Mouse (Mus musculus): ENCODE data around the gene Wdr4. TPM values are rescaled to one million over a fixed set of nuclear protein-coding genes. Genes with fewer than 3 reads are reported as not detected.

Wdr4 gene
- polyA plus RNA-seq, 1 experiment from 2014 or later: 33.8 TPM

DNA sequence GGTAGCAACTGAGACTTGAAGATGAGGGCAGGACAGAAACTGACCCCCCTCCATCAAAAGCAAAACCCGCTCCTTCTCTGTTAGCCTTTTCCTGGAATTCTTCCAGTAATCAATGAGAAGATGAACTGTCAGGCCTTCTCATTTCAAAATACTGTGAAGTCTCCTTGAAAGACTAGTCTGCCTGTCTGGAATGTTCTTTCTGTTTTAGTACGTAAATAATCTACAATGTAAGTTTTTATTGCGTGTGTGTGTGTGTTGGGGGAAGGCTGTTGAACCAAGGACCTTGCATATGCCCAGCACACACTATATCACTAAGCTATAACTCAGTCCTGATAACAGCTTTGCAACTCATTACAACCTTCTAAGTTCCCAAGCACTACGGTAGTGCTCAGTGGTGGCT lies 5.3 kb upstream of the Wdr4 start:
- H3K9me3 ChIP-seq (replicated peaks; ENCODE audit: control insufficient read depth, low read length): no peaks in the 10 kb centered on the region
- no peak overlapping the region for H3K4me3 ChIP-seq (replicated peaks; ENCODE audit: low read length)
- H3K9ac ChIP-seq (ENCODE audit: low read length): no peak overlapping the region
- H3K27me3 ChIP-seq (ENCODE audit: control insufficient read depth, insufficient read depth, low read length): no peaks in the 10 kb centered on the region
- no peak overlapping the region for H3K4me2 ChIP-seq (ENCODE audit: low read depth, low read length)
- 85% methylated on average over 4 of the region's 4 CpGs for WGBS
- H3K4me1 ChIP-seq (ENCODE audit: control insufficient read depth, insufficient read depth, low read length): peaks cover 15% of the 10 kb centered on the region
- H3K36me3 ChIP-seq (ENCODE audit: control insufficient read depth, insufficient read depth, low read length): peaks cover 11% of the 10 kb centered on the region; the same call in 1 of the 2 replicates
- no peak overlapping the region for H3K27ac ChIP-seq (ENCODE audit: low read length)
- ATAC-seq (ENCODE audit: insufficient read depth, low FRiP score): no peak

DNA sequence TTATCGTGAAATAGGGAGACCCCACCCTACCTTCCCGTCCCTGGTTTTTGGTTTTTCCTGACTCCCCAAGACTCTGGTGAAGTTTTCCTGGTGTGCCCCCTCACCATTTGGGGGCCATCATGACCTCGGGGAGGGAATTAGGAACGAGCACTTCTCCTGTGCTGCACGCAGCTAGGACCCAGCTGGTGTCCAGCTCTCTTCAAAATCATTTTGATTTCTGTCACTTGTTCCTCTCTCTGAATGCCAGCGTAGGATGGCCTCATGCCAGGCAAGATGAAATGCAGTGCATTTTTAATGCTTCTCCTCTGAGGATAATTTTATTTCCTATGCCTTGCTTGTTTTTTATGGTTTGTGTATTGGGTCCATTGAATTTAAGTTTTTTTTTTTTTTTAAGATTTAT lies 2.2 kb upstream of the Wdr4 start:
- Histone ChIP-seq H3K4me2 (ENCODE audit: low read depth, low read length) (no peak overlapping the region; the same call in 1 of the 2 replicates), H3K9me3 (replicated peaks; ENCODE audit: control insufficient read depth, low read length) (no peaks in the 10 kb centered on the region), H3K4me1 (ENCODE audit: control insufficient read depth, insufficient read depth, low read length) (peaks cover 15% of the 10 kb centered on the region), H3K27ac (ENCODE audit: low read length) (no peak overlapping the region), H3K36me3 (ENCODE audit: control insufficient read depth, insufficient read depth, low read length) (peaks cover 10% of the 10 kb centered on the region; the same call in 1 of the 2 replicates), H3K9ac (ENCODE audit: low read length) (no peak overlapping the region), H3K4me3 (replicated peaks; ENCODE audit: low read length) (no peak overlapping the region), H3K27me3 (ENCODE audit: control insufficient read depth, insufficient read depth, low read length) (no peaks in the 10 kb centered on the region)
- ATAC-seq (ENCODE audit: insufficient read depth, low FRiP score): no peak
- WGBS: 85% methylated on average over 6 of the region's 6 CpGs

DNA sequence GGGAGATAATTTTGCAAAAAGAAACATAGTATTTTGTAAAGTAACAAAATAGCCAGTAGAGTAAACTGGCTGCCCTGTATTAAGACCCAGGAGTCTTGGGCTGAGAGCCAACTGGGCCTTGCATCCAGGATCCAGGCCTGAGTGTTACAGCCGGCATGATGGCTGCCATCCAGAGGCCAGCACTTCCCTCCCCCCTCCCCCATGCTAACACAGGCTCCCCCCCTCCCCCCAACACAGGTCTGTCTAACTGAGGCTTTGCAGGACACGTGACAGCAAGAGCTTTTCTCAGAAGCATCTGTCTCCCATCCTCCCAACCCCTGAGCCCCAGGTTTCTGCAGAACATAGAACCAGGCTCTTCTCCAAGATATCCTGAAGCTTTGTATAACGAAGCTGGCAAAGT lies 1.1 kb upstream of the Wdr4 start:
- H3K9me3 ChIP-seq (replicated peaks; ENCODE audit: control insufficient read depth, low read length): no peaks in the 10 kb centered on the region
- H3K9ac ChIP-seq (ENCODE audit: low read length): peak overlapping the region; percentile 88
- 0 out of 2 replicates have a peak, but pooled peaks have one; percentile 12 for ATAC-seq (ENCODE audit: insufficient read depth, low FRiP score)
- peak overlapping the region; percentile 91 for H3K27ac ChIP-seq (ENCODE audit: low read length)
- H3K4me1 ChIP-seq (ENCODE audit: control insufficient read depth, insufficient read depth, low read length): peaks cover 15% of the 10 kb centered on the region
- no peaks in the 10 kb centered on the region for H3K27me3 ChIP-seq (ENCODE audit: control insufficient read depth, insufficient read depth, low read length)
- 19% methylated on average over 3 of the region's 3 CpGs for WGBS
- H3K36me3 ChIP-seq (ENCODE audit: control insufficient read depth, insufficient read depth, low read length): 0 out of 2 replicates have a peak, but pooled peaks cover 6% of the 10 kb centered on the region
- H3K4me2 ChIP-seq (ENCODE audit: low read depth, low read length): peak overlapping the region; percentile 70
- peak overlapping the region; percentile 93 for H3K4me3 ChIP-seq (replicated peaks; ENCODE audit: low read length)

DNA sequence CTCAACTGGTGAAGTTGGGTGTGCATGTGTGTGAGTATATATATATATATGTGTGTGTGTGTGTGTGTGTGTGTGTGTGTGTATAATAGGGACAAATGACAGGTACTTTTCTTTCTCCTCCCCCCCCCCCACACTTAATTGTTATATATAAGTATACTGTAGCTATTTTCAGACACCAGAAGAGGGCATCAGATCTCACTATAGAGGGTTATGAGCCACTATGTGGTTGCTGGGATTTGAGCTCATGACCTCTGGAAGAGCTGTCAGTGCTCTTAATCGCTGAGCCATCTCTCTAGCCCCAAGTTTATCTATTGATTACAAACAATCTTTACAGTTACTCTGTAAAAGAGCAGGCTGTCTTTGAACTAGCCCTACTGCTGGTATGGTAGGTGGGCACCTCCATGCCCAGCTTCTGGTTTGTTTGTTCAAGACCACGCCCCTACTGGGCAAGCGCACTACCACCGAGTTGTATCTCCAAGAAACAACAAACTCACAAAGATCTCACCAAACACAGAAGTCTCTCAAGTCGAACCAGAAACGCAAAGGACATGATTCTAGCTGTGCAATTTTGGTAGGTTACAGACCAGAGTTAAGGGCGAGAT lies 335 bp downstream of the Wdr4 start:
- peaks cover 15% of the 10 kb centered on the region for H3K4me1 ChIP-seq (ENCODE audit: control insufficient read depth, insufficient read depth, low read length)
- ATAC-seq (ENCODE audit: insufficient read depth, low FRiP score): peak; percentile 42
- no peaks in the 10 kb centered on the region for H3K27me3 ChIP-seq (ENCODE audit: control insufficient read depth, insufficient read depth, low read length)
- peak overlapping the region; percentile 67 for H3K27ac ChIP-seq (ENCODE audit: low read length)
- peak overlapping the region; percentile 70 for H3K4me2 ChIP-seq (ENCODE audit: low read depth, low read length)
- H3K9me3 ChIP-seq (replicated peaks; ENCODE audit: control insufficient read depth, low read length): no peaks in the 10 kb centered on the region
- H3K36me3 ChIP-seq (ENCODE audit: control insufficient read depth, insufficient read depth, low read length): 0 out of 2 replicates have a peak, but pooled peaks cover 6% of the 10 kb centered on the region
- H3K9ac ChIP-seq (ENCODE audit: low read length): peak overlapping the region; percentile 54
- WGBS: 3% methylated on average over 7 of the region's 7 CpGs
- H3K4me3 ChIP-seq (replicated peaks; ENCODE audit: low read length): peak overlapping the region; percentile 93

DNA sequence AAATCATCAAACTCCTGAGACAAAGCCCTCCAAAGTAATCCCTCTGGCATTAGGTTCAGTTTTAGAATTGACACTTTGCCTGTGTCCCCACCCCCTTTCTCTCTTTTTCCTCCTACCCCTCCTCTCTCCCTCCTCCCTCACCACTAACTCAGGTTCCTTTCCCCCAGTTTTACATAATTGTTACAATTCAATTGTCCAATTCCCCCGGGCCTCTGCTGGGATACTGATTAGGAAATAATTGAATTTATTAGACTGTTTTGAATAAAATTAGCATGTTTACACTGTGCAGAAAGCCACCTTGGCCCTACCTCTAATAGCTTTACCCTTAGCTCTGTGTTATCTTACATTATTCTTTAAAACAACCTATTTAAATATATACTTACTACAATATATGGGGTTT lies 5.1 kb downstream of the Wdr4 start:
- Histone ChIP-seq H3K9ac (ENCODE audit: low read length) (no peak overlapping the region), H3K4me3 (replicated peaks; ENCODE audit: low read length) (no peak overlapping the region), H3K27ac (ENCODE audit: low read length) (no peak overlapping the region), H3K27me3 (ENCODE audit: control insufficient read depth, insufficient read depth, low read length) (no peaks in the 10 kb centered on the region), H3K36me3 (ENCODE audit: control insufficient read depth, insufficient read depth, low read length) (no peaks in the 10 kb centered on the region), H3K9me3 (replicated peaks; ENCODE audit: control insufficient read depth, low read length) (no peaks in the 10 kb centered on the region), H3K4me2 (ENCODE audit: low read depth, low read length) (no peak overlapping the region), H3K4me1 (ENCODE audit: control insufficient read depth, insufficient read depth, low read length) (peaks cover 6% of the 10 kb centered on the region; the same call in 1 of the 2 replicates)
- no peak for ATAC-seq (ENCODE audit: insufficient read depth, low FRiP score)
- WGBS: 62% methylated on average over 1 of the region's 1 CpGs

DNA sequence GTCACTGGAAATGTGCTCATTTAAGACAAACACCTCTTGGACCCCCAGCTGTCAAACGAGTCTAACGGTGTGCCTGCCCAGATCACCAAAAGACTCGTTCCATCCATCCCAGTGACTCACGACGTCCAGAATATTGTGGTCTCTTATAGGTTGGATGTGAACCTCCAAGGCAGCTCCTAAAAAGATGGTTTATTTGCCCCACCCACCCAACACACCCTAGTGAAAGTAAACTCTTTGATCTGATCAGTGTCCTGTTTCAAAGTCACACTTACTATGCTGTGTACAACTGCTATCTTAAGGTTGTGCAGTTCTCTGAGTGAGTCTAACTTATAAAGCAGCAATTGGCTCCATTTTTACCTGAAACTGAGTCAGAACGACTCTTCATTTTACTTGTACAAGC lies 7.2 kb downstream of the Wdr4 start:
- ATAC-seq (ENCODE audit: insufficient read depth, low FRiP score): no peak
- WGBS: 15% methylated on average over 6 of the region's 6 CpGs

DNA sequence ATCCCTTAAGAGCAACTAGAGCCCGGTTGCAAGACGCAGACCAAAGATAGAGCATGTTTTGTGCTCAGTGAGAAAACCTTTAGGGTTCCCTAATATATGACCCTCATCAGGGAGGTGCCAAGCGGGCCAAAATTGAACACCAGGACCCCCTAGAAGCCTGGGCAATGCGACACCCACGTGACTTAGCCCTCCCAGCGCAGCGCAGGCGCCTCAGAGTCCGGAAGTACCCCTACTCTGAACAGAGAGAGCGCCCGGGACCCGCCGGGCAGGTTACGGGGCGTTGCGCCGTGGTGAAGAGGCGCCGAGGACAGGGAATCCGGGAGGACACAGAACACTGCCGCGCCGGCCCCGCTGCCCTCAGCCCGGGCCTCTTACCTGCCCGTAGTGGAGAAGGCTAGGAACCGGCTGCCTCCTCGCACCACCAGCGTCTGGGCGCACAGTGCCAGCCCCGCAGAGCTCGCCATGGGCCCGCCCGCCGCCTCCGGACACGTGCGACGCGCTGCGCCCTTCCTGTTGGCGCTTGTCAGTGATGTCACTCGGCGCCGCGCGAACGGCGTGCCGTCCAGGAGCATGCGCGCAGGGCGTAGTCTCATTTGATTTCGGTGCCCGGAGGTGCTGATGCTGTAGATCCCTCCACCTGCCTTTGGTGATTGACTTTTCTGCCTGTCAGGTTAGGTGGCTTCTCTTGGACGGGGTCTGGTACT lies 7.8 kb downstream of the Wdr4 start:
- H3K4me3 ChIP-seq (replicated peaks; ENCODE audit: low read length): peak overlapping the region; percentile 87
- peak overlapping the region; percentile 83 for H3K9ac ChIP-seq (ENCODE audit: low read length)
- no peaks in the 10 kb centered on the region for H3K27me3 ChIP-seq (ENCODE audit: control insufficient read depth, insufficient read depth, low read length)
- no peaks in the 10 kb centered on the region for H3K9me3 ChIP-seq (replicated peaks; ENCODE audit: control insufficient read depth, low read length)
- peak overlapping the region; percentile 75 for H3K27ac ChIP-seq (ENCODE audit: low read length)
- ATAC-seq (ENCODE audit: insufficient read depth, low FRiP score): peak; percentile 96
- H3K4me2 ChIP-seq (ENCODE audit: low read depth, low read length): peak overlapping the region; percentile 73
- WGBS: under 1% methylated on average over 56 of the region's 56 CpGs
- 0 out of 2 replicates have a peak, but pooled peaks cover 5% of the 10 kb centered on the region for H3K36me3 ChIP-seq (ENCODE audit: control insufficient read depth, insufficient read depth, low read length)
- H3K4me1 ChIP-seq (ENCODE audit: control insufficient read depth, insufficient read depth, low read length): peaks cover 6% of the 10 kb centered on the region; the same call in 1 of the 2 replicates

More for the DNA sequence above, 7.2 kb downstream of the Wdr4 start:
- Histone ChIP-seq H3K4me2 (ENCODE audit: low read depth, low read length) (peak overlapping the region; percentile 73), H3K4me3 (replicated peaks; ENCODE audit: low read length) (peak overlapping the region; percentile 87), H3K9me3 (replicated peaks; ENCODE audit: control insufficient read depth, low read length) (no peaks in the 10 kb centered on the region), H3K9ac (ENCODE audit: low read length) (peak overlapping the region; percentile 83), H3K27me3 (ENCODE audit: control insufficient read depth, insufficient read depth, low read length) (no peaks in the 10 kb centered on the region), H3K36me3 (ENCODE audit: control insufficient read depth, insufficient read depth, low read length) (0 out of 2 replicates have a peak, but pooled peaks cover 5% of the 10 kb centered on the region), H3K4me1 (ENCODE audit: control insufficient read depth, insufficient read depth, low read length) (peaks cover 6% of the 10 kb centered on the region; the same call in 1 of the 2 replicates), H3K27ac (ENCODE audit: low read length) (peak overlapping the region; percentile 39)

DNA sequence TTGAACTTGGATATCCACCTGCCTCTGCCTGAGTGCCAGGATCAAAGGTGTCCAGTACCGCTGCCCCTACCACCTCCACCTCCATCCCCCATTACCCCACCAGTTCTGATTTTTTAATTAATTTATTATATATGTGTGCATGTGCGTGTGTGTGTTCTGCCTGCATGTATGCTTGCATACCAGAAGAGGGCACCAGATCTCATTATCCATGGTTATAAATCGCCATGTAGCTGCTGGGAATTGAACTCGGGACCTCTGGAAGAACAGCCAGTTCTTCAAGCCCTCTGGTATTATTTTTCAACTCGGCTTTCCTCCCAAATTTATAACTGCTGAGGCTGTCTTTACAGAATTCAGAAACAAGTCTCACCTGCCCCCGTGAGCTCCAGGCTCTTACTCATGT lies 8.8 kb downstream of the Wdr4 start:
- Histone ChIP-seq H3K36me3 (ENCODE audit: control insufficient read depth, insufficient read depth, low read length) (0 out of 2 replicates have a peak, but pooled peaks cover 5% of the 10 kb centered on the region), H3K4me3 (replicated peaks; ENCODE audit: low read length) (peak overlapping the region; percentile 87; the same call in 1 of the 2 replicates), H3K27ac (ENCODE audit: low read length) (no peak overlapping the region), H3K27me3 (ENCODE audit: control insufficient read depth, insufficient read depth, low read length) (no peaks in the 10 kb centered on the region), H3K4me1 (ENCODE audit: control insufficient read depth, insufficient read depth, low read length) (peaks cover 6% of the 10 kb centered on the region; the same call in 1 of the 2 replicates), H3K9me3 (replicated peaks; ENCODE audit: control insufficient read depth, low read length) (no peaks in the 10 kb centered on the region), H3K9ac (ENCODE audit: low read length) (no peak overlapping the region), H3K4me2 (ENCODE audit: low read depth, low read length) (peak overlapping the region; percentile 73)
- no peak for ATAC-seq (ENCODE audit: insufficient read depth, low FRiP score)
- WGBS: 92% methylated on average over 6 of the region's 6 CpGs

DNA sequence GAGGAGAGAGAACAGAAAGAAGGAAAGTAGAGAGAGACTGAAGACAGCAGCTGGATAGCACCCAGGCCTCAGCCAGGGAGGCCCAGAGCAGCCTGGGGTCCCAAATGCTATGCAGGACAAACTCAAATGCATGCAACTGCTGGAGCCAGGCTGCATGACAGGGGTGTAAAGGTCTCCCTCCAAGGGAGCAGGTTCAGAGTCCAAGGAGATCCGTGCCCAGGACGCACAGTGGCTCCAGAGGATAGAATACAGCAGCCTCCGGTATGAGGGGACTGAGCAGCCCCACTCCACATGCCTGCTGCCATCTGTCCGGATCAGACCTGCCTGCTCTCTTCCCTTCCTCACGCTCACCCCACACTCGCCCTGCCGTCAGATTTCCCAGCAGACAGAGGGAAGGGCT lies 13.5 kb downstream of the Wdr4 start:
- Histone ChIP-seq H3K4me1 (ENCODE audit: control insufficient read depth, insufficient read depth, low read length) (no peaks in the 10 kb centered on the region), H3K9me3 (replicated peaks; ENCODE audit: control insufficient read depth, low read length) (no peaks in the 10 kb centered on the region), H3K4me2 (ENCODE audit: low read depth, low read length) (no peak overlapping the region), H3K27ac (ENCODE audit: low read length) (no peak overlapping the region), H3K4me3 (replicated peaks; ENCODE audit: low read length) (no peak overlapping the region), H3K9ac (ENCODE audit: low read length) (no peak overlapping the region), H3K36me3 (ENCODE audit: control insufficient read depth, insufficient read depth, low read length) (peaks cover 22% of the 10 kb centered on the region; the same call in 1 of the 2 replicates), H3K27me3 (ENCODE audit: control insufficient read depth, insufficient read depth, low read length) (no peaks in the 10 kb centered on the region)
- no peak for ATAC-seq (ENCODE audit: insufficient read depth, low FRiP score)
- 89% methylated on average over 7 of the region's 7 CpGs for WGBS
